Mouse (Mus musculus) midbrain, embryonic 16.5 days (tissue): ENCODE results near the gene Abcc8. TPM values are rescaled to one million over a fixed set of nuclear protein-coding genes. Genes with fewer than 3 reads are reported as not detected.

ENCODE experiments used
- ATAC-seq: fragments of 200-750 bp; cut with Nextera tagmentation; 2 replicates; pipeline ENCODE4 v1.8.0; 2017; ENCODE audit warnings: moderate TSS enrichment
- H3K27ac ChIP-seq: fragments of 300-500 bp; sonication (generic); 2 replicates; pipeline ENCODE4 v1.5.1; 2014; ENCODE audit warnings: mild to moderate bottlenecking, low read length, mixed read lengths
- H3K27me3 ChIP-seq: fragments of 300-500 bp; sonication (generic); 2 replicates; pipeline ENCODE4 v1.6.1; 2014; ENCODE audit warnings: low read depth, low read length, mixed read lengths; ENCODE audit not compliant: control insufficient read depth, insufficient read depth
- H3K36me3 ChIP-seq: fragments of 300-500 bp; sonication (generic); 2 replicates; pipeline ENCODE4 v1.6.1; 2014; ENCODE audit warnings: mild to moderate bottlenecking, low read length, moderate library complexity, mixed read lengths; ENCODE audit not compliant: control insufficient read depth, insufficient read depth
- H3K4me1 ChIP-seq: fragments of 300-500 bp; sonication (generic); 2 replicates; pipeline ENCODE4 v1.6.1; 2014; ENCODE audit warnings: mild to moderate bottlenecking, low read length, mixed read lengths; ENCODE audit not compliant: control insufficient read depth, insufficient read depth
- H3K4me2 ChIP-seq: fragments of 300-500 bp; sonication (generic); 2 replicates; pipeline ENCODE4 v1.6.1; 2014; ENCODE audit warnings: mild to moderate bottlenecking, low read length, mixed read lengths
- H3K4me3 ChIP-seq: fragments of 300-500 bp; sonication (generic); 2 replicates; pipeline ENCODE4 v1.5.1; 2014; ENCODE audit warnings: low read depth, mild to moderate bottlenecking, low read length, moderate library complexity, mixed read lengths
- H3K9ac ChIP-seq: fragments of 300-500 bp; sonication (generic); 2 replicates; pipeline ENCODE4 v1.6.1; 2014; ENCODE audit warnings: low read depth, low read length, mixed read lengths
- H3K9me3 ChIP-seq: fragments of 300-500 bp; sonication (generic); replicated peaks from 2 replicates; pipeline ENCODE4 v1.6.1; 2014; ENCODE audit warnings: mild to moderate bottlenecking, low read length, mixed read lengths; ENCODE audit not compliant: control insufficient read depth, poor library complexity, severe bottlenecking
- WGBS: fragments of 180-500 bp; shearing (Covaris S2); extraction: QIAGEN DNeasy Blood & Tissue Kit; methylation state at CpG from one replicate; pipeline ENCODE4 v1.1.7; 2014; 5-methylcytosine and 5-hydroxymethylcytosine counted together
- polyA plus RNA-seq: library from polyadenylated mRNA; unstranded; fragments of >200 nt; fragmentation: Nextera tagmentation; extraction: Ambion mirVana; gene quantifications from 2 replicates; pipeline ENCODE4 v1.2.1, GENCODE M21; 2015

Abcc8 gene
- polyA plus RNA-seq, 1 experiment from 2014 or later: 9.6 TPM

DNA sequence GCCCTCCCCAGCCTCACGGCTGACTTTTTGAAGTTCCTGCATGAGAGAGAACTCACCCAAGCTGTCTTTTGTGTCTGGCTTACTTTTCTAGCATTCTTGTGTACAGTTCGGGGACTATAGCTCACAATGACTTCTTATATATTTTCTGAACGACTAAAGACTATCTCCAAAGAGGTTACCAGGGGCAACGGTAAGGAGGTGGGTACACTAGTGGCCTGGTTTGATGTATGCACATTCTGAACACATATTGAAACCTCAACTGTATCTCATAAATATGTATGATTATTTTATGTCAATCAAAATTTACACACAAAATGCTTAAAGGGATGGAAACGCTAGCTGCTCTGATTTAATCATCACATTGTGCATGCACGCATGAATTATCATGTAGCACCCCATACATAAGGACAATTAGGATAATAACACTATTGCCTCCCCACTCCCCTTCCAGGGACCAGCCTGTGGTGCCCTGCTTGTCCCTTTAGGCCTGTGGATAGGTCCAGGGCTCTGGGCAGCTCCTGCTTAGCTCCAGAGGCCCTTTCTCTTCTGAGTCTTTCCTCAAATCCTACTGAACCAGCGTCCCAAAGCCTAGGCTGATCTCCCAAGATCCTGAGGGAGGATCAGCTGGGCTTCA lies 33.0 kb downstream of the Abcc8 start:
- Histone ChIP-seq H3K9ac (no peak overlapping the region), H3K4me1 (peaks cover 8% of the 10 kb centered on the region; the same call in 1 of the 2 replicates), H3K4me2 (no peak overlapping the region), H3K36me3 (no peaks in the 10 kb centered on the region), H3K4me3 (no peak overlapping the region), H3K27me3 (no peaks in the 10 kb centered on the region), H3K27ac (peak overlapping the region; percentile 71), H3K9me3 (no peaks in the 10 kb centered on the region)
- 0 out of 2 replicates have a peak, but pooled peaks have one; percentile 41 for ATAC-seq
- WGBS: 40% methylated on average over 7 of the region's 7 CpGs

DNA sequence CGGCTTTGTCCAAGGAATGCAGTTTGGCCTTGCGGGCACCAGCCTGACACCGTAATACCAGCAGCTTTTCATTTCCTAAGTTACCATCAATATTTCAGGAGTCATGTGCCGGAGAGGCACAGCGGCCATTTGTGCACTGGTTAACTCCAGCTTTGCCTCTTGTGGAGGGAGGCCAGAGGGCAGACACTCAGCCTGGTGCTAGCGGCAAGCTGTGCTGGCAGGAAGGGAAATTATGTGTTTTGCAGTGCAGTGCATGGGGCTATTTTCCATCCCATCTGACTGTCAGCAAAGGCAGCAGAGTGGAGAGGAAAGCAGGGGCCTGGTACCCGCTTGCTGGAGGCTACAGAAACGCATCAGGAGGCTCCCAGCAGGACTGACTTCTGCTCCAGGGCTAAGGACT lies 35.8 kb downstream of the Abcc8 start:
- Histone ChIP-seq H3K36me3 (no peaks in the 10 kb centered on the region), H3K4me2 (no peak overlapping the region), H3K4me1 (peaks cover 8% of the 10 kb centered on the region; the same call in 1 of the 2 replicates), H3K9me3 (no peaks in the 10 kb centered on the region), H3K27me3 (no peaks in the 10 kb centered on the region), H3K9ac (no peak overlapping the region), H3K4me3 (no peak overlapping the region), H3K27ac (peak overlapping the region; percentile 35)
- WGBS: 66% methylated on average over 8 of the region's 8 CpGs
- no peak for ATAC-seq

DNA sequence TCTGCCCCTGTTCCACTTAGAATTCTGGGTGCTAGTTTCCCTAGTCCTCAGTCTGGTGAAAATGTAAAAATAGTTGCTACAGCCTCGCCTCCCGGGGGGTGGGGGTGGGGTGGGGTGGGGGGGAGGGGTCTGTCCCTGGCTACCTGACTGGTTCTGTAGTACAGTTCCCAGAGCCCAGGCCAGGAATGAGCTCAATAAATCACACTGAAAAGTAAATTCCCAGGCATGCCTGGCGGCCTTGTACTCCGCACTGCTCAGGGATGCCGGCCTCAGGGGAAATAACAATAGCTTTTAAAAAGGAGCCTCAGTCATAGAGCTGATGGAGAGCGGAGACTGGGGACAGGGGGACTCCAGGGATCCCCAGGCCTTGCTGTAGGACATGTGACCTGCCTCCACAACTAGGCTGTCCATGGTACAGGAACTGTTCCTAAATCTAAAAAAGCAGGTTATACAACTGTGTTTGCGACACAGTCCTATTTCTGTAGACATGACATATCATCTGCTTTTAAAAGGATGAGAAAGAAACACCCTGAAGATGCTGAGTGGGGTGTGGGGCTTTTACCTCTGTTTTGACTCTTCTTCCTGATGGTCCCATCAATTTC lies 41.4 kb downstream of the Abcc8 start:
- 44% methylated on average over 7 of the region's 7 CpGs for WGBS
- Histone ChIP-seq H3K36me3 (no peaks in the 10 kb centered on the region), H3K27ac (no peak overlapping the region), H3K27me3 (no peaks in the 10 kb centered on the region), H3K4me2 (no peak overlapping the region), H3K4me1 (peaks cover 6% of the 10 kb centered on the region), H3K9ac (no peak overlapping the region), H3K9me3 (no peaks in the 10 kb centered on the region), H3K4me3 (no peak overlapping the region)
- no peak for ATAC-seq

DNA sequence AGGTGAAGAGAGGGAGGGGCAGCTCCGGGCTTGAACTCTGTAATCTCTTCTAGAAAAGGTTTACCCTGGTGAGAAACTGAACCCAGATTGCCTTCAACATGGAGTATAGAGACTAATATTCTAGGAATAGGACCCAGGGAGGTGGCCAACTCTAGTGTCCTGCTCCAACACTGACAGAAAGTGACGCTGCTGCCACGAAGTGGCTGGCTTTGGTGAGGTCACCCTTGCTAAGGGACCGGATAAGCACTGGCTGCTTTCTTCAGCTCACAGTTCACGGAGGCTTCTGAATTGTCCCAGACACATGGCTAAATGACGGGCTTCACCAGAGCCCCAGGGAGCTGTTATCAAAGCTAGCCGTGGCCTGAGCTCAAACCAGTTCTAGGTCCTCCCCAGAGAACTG lies 46.0 kb downstream of the Abcc8 start:
- no peak overlapping the region for H3K4me2 ChIP-seq
- H3K27ac ChIP-seq: peak overlapping the region; percentile 34; the same call in 1 of the 2 replicates
- H3K36me3 ChIP-seq: no peaks in the 10 kb centered on the region
- H3K9me3 ChIP-seq: no peaks in the 10 kb centered on the region
- no peak overlapping the region for H3K4me3 ChIP-seq
- WGBS: 31% methylated on average over 7 of the region's 7 CpGs
- no peak overlapping the region for H3K9ac ChIP-seq
- H3K27me3 ChIP-seq: no peaks in the 10 kb centered on the region
- peaks cover 18% of the 10 kb centered on the region for H3K4me1 ChIP-seq
- no peak for ATAC-seq

DNA sequence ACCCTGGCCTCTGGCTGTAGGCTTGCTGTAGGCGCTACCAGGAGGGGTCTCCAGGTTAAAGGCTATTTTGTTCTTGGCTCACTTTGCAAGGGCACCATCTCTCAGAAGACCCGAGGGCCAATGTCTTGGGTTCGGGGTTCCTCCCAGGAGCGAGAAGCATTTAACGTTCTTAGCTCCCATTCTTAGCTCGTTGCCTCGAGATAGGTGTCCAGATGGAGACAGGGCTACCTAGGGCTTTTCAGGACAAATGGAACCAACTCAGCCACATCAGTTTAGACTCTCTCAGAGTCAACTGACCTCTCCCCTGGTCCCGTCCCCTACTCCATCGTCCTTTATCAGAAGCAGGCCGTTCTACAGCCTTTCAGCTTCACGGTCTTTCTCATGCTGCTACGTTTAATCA lies 47.6 kb downstream of the Abcc8 start:
- Histone ChIP-seq H3K9ac (no peak overlapping the region; the same call in 1 of the 2 replicates), H3K4me2 (no peak overlapping the region), H3K27ac (no peak overlapping the region), H3K36me3 (no peaks in the 10 kb centered on the region), H3K9me3 (no peaks in the 10 kb centered on the region), H3K4me3 (no peak overlapping the region), H3K27me3 (no peaks in the 10 kb centered on the region), H3K4me1 (peaks cover 18% of the 10 kb centered on the region; the same call in 1 of the 2 replicates)
- no peak for ATAC-seq
- 87% methylated on average over 12 of the region's 12 CpGs for WGBS

DNA sequence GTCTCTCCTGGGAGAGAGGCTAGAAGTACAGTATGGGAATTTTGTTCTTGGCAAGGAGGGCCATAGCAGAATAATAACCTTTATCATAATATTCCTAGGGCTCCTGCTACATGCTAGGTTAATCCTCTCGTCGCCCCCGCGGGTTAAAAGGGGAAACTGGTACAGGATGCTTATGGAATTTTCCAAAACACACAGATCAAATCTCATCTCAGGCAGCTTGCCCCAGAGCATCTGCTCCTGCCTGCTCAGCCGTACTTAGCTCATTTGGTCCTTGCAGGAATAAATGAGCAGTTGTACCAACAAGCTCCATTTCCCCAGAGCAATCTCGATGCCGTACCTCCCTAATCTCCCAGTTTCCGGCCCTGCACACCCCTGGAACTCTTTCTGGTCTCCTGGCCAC lies 48.0 kb downstream of the Abcc8 start:
- Histone ChIP-seq H3K4me1 (peaks cover 18% of the 10 kb centered on the region; the same call in 1 of the 2 replicates), H3K9ac (no peak overlapping the region; the same call in 1 of the 2 replicates), H3K27me3 (no peaks in the 10 kb centered on the region), H3K9me3 (no peaks in the 10 kb centered on the region), H3K36me3 (no peaks in the 10 kb centered on the region), H3K4me2 (no peak overlapping the region), H3K27ac (0 out of 2 replicates have a peak overlapping the region, but pooled peaks have one; percentile 3), H3K4me3 (no peak overlapping the region)
- WGBS: 49% methylated on average over 8 of the region's 8 CpGs
- ATAC-seq: no peak

DNA sequence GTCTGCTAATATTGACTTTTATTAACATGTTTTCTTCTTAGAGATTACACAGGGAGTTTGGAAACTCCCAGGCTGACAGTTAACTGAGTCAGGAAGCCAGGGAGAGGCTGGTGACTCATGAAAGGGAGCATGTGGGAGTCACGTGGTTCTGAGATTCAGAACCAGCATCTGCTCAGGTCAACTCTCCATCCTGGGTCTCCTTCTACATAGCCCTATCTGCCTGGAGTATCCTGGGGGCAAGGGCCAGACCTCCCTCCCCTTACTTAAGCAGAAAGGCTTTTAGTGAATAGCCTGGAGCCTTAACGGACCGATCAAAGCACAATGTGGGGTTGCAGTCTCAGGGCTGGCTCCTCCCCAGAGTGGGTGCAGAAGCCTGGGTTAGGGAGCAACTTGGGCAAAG lies 48.6 kb downstream of the Abcc8 start:
- H3K9me3 ChIP-seq: no peaks in the 10 kb centered on the region
- H3K4me1 ChIP-seq: peaks cover 18% of the 10 kb centered on the region; the same call in 1 of the 2 replicates
- 0 out of 2 replicates have a peak overlapping the region, but pooled peaks have one; percentile 3 for H3K27ac ChIP-seq
- no peak overlapping the region for H3K4me3 ChIP-seq
- no peak overlapping the region for H3K4me2 ChIP-seq
- ATAC-seq: no peak
- no peaks in the 10 kb centered on the region for H3K27me3 ChIP-seq
- H3K36me3 ChIP-seq: no peaks in the 10 kb centered on the region
- 12% methylated on average over 3 of the region's 3 CpGs for whole genome bisulfite sequencing
- H3K9ac ChIP-seq: no peak overlapping the region

DNA sequence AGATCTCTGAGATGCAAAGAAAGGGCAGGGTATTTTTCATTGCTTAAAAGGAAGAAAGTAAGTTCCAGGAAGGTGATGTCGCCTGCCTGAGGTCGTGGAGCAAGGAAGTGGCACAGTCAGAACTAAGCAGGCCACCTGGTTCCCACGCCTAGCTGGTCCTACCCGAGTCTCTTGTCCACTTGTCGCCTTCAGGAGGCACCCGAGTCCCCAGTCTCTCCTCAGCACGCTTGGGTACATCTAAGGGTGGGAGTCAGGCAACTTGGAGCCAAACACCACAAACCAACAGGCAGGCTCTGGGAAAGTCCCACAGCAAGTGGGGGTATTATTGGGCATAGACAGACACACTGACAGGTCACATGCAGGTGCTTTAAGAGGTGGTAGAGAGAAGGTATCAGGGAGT lies 49.1 kb downstream of the Abcc8 start:
- H3K4me1 ChIP-seq: peaks cover 18% of the 10 kb centered on the region; the same call in 1 of the 2 replicates
- H3K4me3 ChIP-seq: no peak overlapping the region
- ATAC-seq: no peak
- no peaks in the 10 kb centered on the region for H3K9me3 ChIP-seq
- WGBS: 76% methylated on average over 7 of the region's 7 CpGs
- no peak overlapping the region for H3K27ac ChIP-seq
- H3K9ac ChIP-seq: no peak overlapping the region
- H3K4me2 ChIP-seq: no peak overlapping the region
- H3K27me3 ChIP-seq: no peaks in the 10 kb centered on the region
- H3K36me3 ChIP-seq: no peaks in the 10 kb centered on the region

DNA sequence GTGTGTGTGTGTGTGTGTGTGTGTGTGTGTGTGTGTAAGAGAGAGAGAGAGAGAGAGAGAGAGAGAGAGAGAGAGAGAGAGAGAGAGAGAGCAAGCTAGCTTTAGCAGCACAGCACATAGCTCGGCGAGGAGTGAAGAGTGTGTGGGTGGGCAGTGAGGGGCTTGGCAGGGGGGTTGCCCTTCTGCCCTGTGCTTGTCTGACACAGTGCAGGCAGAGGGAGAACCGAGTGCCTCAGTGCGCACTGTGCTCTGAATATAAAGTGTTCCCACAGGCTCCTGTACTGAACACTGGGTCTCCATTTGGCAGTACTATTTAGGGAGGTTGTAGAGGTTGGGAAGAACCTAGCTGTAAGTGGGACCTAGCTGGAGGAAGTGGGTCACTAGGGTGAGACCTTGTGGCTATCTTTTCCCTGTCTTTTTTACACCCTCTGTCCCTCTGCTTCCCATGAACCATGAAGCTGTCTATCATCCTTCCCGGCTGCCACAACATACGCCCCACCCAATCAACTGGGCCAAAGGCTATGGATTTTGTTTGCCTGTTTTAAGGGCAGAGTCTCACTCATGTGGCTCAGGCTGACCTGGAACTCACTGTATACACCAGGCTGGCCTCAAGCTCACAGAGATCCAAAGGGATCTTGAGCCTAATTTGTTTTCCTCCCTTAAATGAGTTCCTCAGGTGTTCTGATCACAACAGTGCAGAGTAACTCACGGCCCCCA lies 50.2 kb downstream of the Abcc8 start:
- ATAC-seq: no peak
- Histone ChIP-seq H3K4me1 (peaks cover 17% of the 10 kb centered on the region; the same call in 1 of the 2 replicates), H3K27ac (no peak overlapping the region), H3K9me3 (no peaks in the 10 kb centered on the region), H3K4me2 (no peak overlapping the region), H3K36me3 (no peaks in the 10 kb centered on the region), H3K9ac (no peak overlapping the region), H3K4me3 (no peak overlapping the region), H3K27me3 (no peaks in the 10 kb centered on the region)
- WGBS: 29% methylated on average over 7 of the region's 7 CpGs
